Mouse (Mus musculus) urinary bladder, postnatal 10 days (tissue): ENCODE results near the gene Cgrrf1.

ENCODE experiments used
- DNase-seq: peaks from one replicate; pipeline ENCODE4 v3.0.0; 2022; ENCODE audit warnings: low spot score

Gene Cgrrf1

GRCm38 (mm10) chr14:46823996-46824395 is 7.9 kb upstream of the Cgrrf1 start:
- no peak for DNase-seq

GRCm38 (mm10) chr14:46827430-46827829 is 4.5 kb upstream of the Cgrrf1 start:
- DNase-seq, result no peak

GRCm38 (mm10) chr14:46831295-46831694 is 630 bp upstream of the Cgrrf1 start:
- no peak for DNase-seq

- peak; percentile 13 for DNase-seq
These were observed 688 bp downstream of the Cgrrf1 start for GRCm38 (mm10) chr14:46832354-46833272.

GRCm38 (mm10) chr14:46839326-46839725 is 7.4 kb downstream of the Cgrrf1 start:
- DNase-seq, result no peak

- no peak for DNase-seq
These were observed 13.8 kb downstream of the Cgrrf1 start for GRCm38 (mm10) chr14:46845706-46846105.

- DNase-seq, result no peak
These were observed 16.2 kb downstream of the Cgrrf1 start for GRCm38 (mm10) chr14:46848063-46848590.

- no peak for DNase-seq
These were observed 16.8 kb downstream of the Cgrrf1 start for GRCm38 (mm10) chr14:46848736-46849135.

- no peak for DNase-seq
These were observed 17.8 kb downstream of the Cgrrf1 start for GRCm38 (mm10) chr14:46849769-46850168.

GRCm38 (mm10) chr14:46853677-46854076 is 21.8 kb downstream of the Cgrrf1 start:
- no peak for DNase-seq

GRCm38 (mm10) chr14:46862922-46863321 is 31.0 kb downstream of the Cgrrf1 start:
- DNase-seq, result no peak

GRCm38 (mm10) chr14:46880935-46881334 is 49.0 kb downstream of the Cgrrf1 start:
- no peak for DNase-seq

GRCm38 (mm10) chr14:46881581-46882430 is 49.9 kb downstream of the Cgrrf1 start:
- no peak for DNase-seq

GRCm38 (mm10) chr14:46882431-46883067 is 50.6 kb downstream of the Cgrrf1 start, which contains the start of gene Samd4:
Gene Samd4, plus strand, starts transcription at chr14:46882854.
- peak; percentile 39 for DNase-seq

- peak; percentile 25 for DNase-seq
These were observed 51.3 kb downstream of the Cgrrf1 start for GRCm38 (mm10) chr14:46883068-46883870.

GRCm38 (mm10) chr14:46883871-46884441 is 52.0 kb downstream of the Cgrrf1 start:
- peak; percentile 22 for DNase-seq

- DNase-seq, result peak; percentile 31
These were observed 52.9 kb downstream of the Cgrrf1 start for GRCm38 (mm10) chr14:46884701-46885428.

- DNase-seq, result no peak
These were observed 53.5 kb downstream of the Cgrrf1 start for GRCm38 (mm10) chr14:46885429-46885755.

- no peak for DNase-seq
These were observed 54.0 kb downstream of the Cgrrf1 start for GRCm38 (mm10) chr14:46885891-46886301.

- no peak for DNase-seq
These were observed 57.2 kb downstream of the Cgrrf1 start for GRCm38 (mm10) chr14:46889096-46889495.
